Mouse (Mus musculus) CH12.LX (cell line): ENCODE measurements around the gene Tpm4.
A peak's percentile ranks its signal among the peaks of the same experiment; 100 is the strongest.

Experiments used
- BHLHE40 ChIP-seq: IDR thresholded peaks from 2 replicates; pipeline ENCODE4 v1.6.1; 2011; ENCODE audit warnings: mild to moderate bottlenecking, low read depth, low read length, improper control_type of control experiment
- CHD2 ChIP-seq: IDR thresholded peaks from 2 replicates; pipeline ENCODE4 v1.6.1; 2011; ENCODE audit warnings: low read length, improper control_type of control experiment
- CTCF ChIP-seq, 2 experiments: IDR thresholded peaks in 1 of 2; conservative IDR thresholded peaks in 1 of 2; 2 replicates each; pipeline ENCODE4 v1.5.1; 2011 to 2012; ENCODE audit warnings: low read depth in 2 of 2, low read length in 2 of 2, improper control_type of control experiment in 1 of 2, inconsistent platforms in 1 of 2, mild to moderate bottlenecking in 1 of 2, moderate library complexity in 1 of 2
- MAFK ChIP-seq: IDR thresholded peaks from 2 replicates; pipeline ENCODE4 v1.6.1; 2011; ENCODE audit warnings: low read length, improper control_type of control experiment; ENCODE audit not compliant: insufficient replicate concordance
- MXI1 ChIP-seq: IDR thresholded peaks from 2 replicates; pipeline ENCODE4 v1.6.1; 2011; ENCODE audit warnings: mild to moderate bottlenecking, low read depth, low read length, improper control_type of control experiment
- NRF1 ChIP-seq: IDR thresholded peaks from 2 replicates; pipeline ENCODE4 v1.6.1; 2014; ENCODE audit warnings: low read depth, mild to moderate bottlenecking, inconsistent platforms, low read length, improper control_type of control experiment, moderate library complexity
- POLR2A ChIP-seq: IDR thresholded peaks from 2 replicates; pipeline ENCODE4 v1.6.1; 2011; ENCODE audit warnings: low read depth, mild to moderate bottlenecking, improper control_type of control experiment, low read length
- RCOR1 ChIP-seq: conservative IDR thresholded peaks from 2 replicates; pipeline ENCODE4 v1.6.1; 2012; ENCODE audit warnings: low read depth, mild to moderate bottlenecking, inconsistent platforms, low read length, improper control_type of control experiment

DNA sequence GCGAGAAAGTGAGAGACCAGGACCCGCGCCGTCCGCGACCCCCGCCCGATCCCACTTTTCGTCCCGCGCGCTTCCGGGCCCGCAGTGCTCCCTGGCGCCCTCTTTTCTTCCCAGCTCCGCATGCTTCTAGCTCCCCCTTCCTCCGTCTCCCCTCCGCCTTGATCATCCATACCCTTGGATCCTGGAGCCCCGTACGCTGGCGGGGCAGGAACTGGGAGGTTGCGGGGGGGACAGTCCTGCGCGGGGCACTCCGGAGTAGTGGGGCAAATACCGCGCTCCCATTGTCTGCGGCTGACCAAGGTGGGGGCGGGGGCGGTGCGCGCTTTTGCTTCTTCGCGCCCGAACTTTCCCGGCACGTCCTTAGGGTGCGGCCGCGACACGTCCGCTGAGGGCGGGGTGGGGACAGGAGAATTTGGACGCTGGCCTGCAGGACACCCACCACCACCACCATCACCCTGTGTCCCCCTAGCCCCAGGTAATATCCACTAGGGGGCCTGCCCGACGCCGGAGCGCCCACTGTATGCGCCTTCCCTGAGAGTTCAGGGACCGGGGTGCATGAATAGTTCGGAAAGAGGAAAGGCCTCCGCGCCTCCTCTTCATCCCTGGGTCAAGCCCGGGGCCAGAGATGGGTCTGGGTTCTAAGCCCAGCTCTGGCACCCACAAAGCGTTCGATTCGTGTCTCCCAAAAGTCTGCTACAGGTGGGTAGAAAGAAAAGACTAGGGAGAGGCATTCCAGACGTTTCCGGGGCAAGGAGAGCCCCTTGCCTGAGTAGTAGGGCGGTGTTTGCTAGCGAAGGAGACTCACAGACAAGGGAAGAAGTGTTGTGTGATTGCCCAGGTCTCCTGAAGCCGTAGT, 899 bp downstream of the Tpm4 start:
- no peak for TF ChIP-seq POLR2A
- TF ChIP-seq CHD2: peak; percentile 16; the same call in 1 of the 2 replicates
- peak in 1 of 2 experiments; percentile 48; a peak in 2 of 4 replicates for TF ChIP-seq CTCF (conservative IDR thresholded peaks at IDR 0.05 in 1 of 2, IDR thresholded peaks at IDR 0.05 in 1 of 2; ENCODE audit: low read depth in 2 of 2, low read length in 2 of 2)
- 0 out of 2 replicates have a peak, but pooled peaks have one; percentile 5 for TF ChIP-seq NRF1
- TF ChIP-seq MAFK: no peak
- peak; percentile 26 for TF ChIP-seq MXI1
- peak; percentile 21; the same call in 1 of the 2 replicates for TF ChIP-seq BHLHE40
- no peak; the same call in 1 of the 2 replicates for TF ChIP-seq RCOR1
